Mouse (Mus musculus) neural tube, embryonic 12.5 days (tissue): ENCODE data around the gene Fam151b. TPM values are rescaled to one million over a fixed set of nuclear protein-coding genes. Genes with fewer than 3 reads are reported as not detected.
A peak's percentile ranks its signal among the peaks of the same experiment; 100 is the strongest.

Experiments used
- ATAC-seq: fragments of 200-750 bp; cut with Nextera tagmentation; 2 replicates; pipeline ENCODE4 v1.8.0; 2017; ENCODE audit warnings: low read depth, mild to moderate bottlenecking, moderate TSS enrichment, moderate library complexity; ENCODE audit not compliant: low FRiP score
- H3K27ac ChIP-seq: fragments of 300-500 bp; sonication (generic); 2 replicates; pipeline ENCODE4 v1.5.1; 2016
- H3K27me3 ChIP-seq: fragments of 300-500 bp; sonication (generic); replicated peaks from 2 replicates; pipeline ENCODE4 v1.6.1; 2016; ENCODE audit warnings: mild to moderate bottlenecking
- H3K36me3 ChIP-seq: fragments of 300-500 bp; sonication (generic); 2 replicates; pipeline ENCODE4 v1.6.1; 2016; ENCODE audit warnings: mild to moderate bottlenecking
- H3K4me1 ChIP-seq: fragments of 300-500 bp; sonication (generic); 2 replicates; pipeline ENCODE4 v1.6.1; 2016
- H3K4me2 ChIP-seq: fragments of 300-500 bp; sonication (generic); replicated peaks from 2 replicates; pipeline ENCODE4 v1.6.1; 2016; ENCODE audit warnings: mild to moderate bottlenecking
- H3K4me3 ChIP-seq: fragments of 300-500 bp; sonication (generic); 2 replicates; pipeline ENCODE4 v1.5.1; 2016
- H3K9ac ChIP-seq: fragments of 300-500 bp; sonication (generic); 2 replicates; pipeline ENCODE4 v1.6.1; 2016; ENCODE audit warnings: mild to moderate bottlenecking
- H3K9me3 ChIP-seq: fragments of 300-500 bp; sonication (generic); 2 replicates; pipeline ENCODE4 v1.6.1; 2016; ENCODE audit warnings: mild to moderate bottlenecking
- WGBS: fragments of 180-500 bp; shearing (Covaris S2); methylation state at CpG from one replicate; pipeline ENCODE4 v1.1.7; 2016; 5-methylcytosine and 5-hydroxymethylcytosine counted together
- polyA plus RNA-seq: library from polyadenylated mRNA; unstranded; fragments of >200 nt; fragmentation: Nextera tagmentation; extraction: Ambion mirVana; gene quantifications from 2 replicates; pipeline ENCODE4 v1.2.1, GENCODE M21; 2016

Fam151b gene
- not detected in 2 replicates for polyA plus RNA-seq

GRCm38 (mm10) chr13:92483852-92484463 lies at the start of gene Fam151b:
Gene Fam151b (minus strand): TSS chr13:92484015.
- H3K27me3 ChIP-seq = no peaks in the 10 kb centered on the region
- peak within 1 kb of the TSS; percentile 38 for H3K4me3 ChIP-seq
- H3K9ac ChIP-seq = no peak within 1 kb of the TSS
- H3K4me1 ChIP-seq = no peaks in the 10 kb centered on the region
- H3K36me3 ChIP-seq = no peaks in the 10 kb centered on the region
- H3K9me3 ChIP-seq = no peaks in the 10 kb centered on the region
- H3K4me2 ChIP-seq = peak within 1 kb of the TSS; percentile 67
- WGBS = 7% methylated on average over 19 of the region's 19 CpGs
- no peak within 1 kb of the TSS for H3K27ac ChIP-seq
- ATAC-seq = peak; percentile 100

GRCm38 (mm10) chr13:92532216-92532615 lies 48.4 kb upstream of the Fam151b start:
- H3K27ac ChIP-seq = no peak overlapping the region
- no peak overlapping the region for H3K4me3 ChIP-seq
- no peak for ATAC-seq
- no peaks in the 10 kb centered on the region for H3K9me3 ChIP-seq
- peaks cover 4% of the 10 kb centered on the region; the same call in 1 of the 2 replicates for H3K4me1 ChIP-seq
- H3K36me3 ChIP-seq = no peaks in the 10 kb centered on the region
- 77% methylated on average over 2 of the region's 2 CpGs for WGBS
- no peak overlapping the region for H3K9ac ChIP-seq
- H3K27me3 ChIP-seq = no peaks in the 10 kb centered on the region
- H3K4me2 ChIP-seq = no peak overlapping the region

- 4% methylated on average over 15 of the region's 15 CpGs for WGBS
- peaks cover 4% of the 10 kb centered on the region; the same call in 1 of the 2 replicates for H3K4me1 ChIP-seq
Observed at GRCm38 (mm10) chr13:92531237-92531636, 47.4 kb upstream of the Fam151b start.

GRCm38 (mm10) chr13:92530721-92531211 lies 47.0 kb upstream of the Fam151b start, which contains the start of gene Zfyve16:
Gene Zfyve16 (minus strand): TSS chr13:92530868.
- Histone ChIP-seq H3K27me3 (no peaks in the 10 kb centered on the region), H3K4me2 (peak within 1 kb of the TSS; percentile 63), H3K9me3 (no peaks in the 10 kb centered on the region), H3K27ac (peak within 1 kb of the TSS; percentile 87), H3K9ac (peak within 1 kb of the TSS; percentile 76), H3K36me3 (no peaks in the 10 kb centered on the region), H3K4me1 (peaks cover 4% of the 10 kb centered on the region; the same call in 1 of the 2 replicates), H3K4me3 (peak within 1 kb of the TSS; percentile 56)
- WGBS = under 1% methylated on average over 46 of the region's 46 CpGs
- ATAC-seq = peak; percentile 99

More at GRCm38 (mm10) chr13:92531237-92531636, 47.4 kb upstream of the Fam151b start:
- peak; percentile 22; the same call in 1 of the 2 replicates for ATAC-seq
- no peaks in the 10 kb centered on the region for H3K36me3 ChIP-seq
- H3K27ac ChIP-seq = 0 out of 2 replicates have a peak overlapping the region, but pooled peaks have one; percentile 87
- H3K4me3 ChIP-seq = peak overlapping the region; percentile 56
- no peaks in the 10 kb centered on the region for H3K9me3 ChIP-seq
- peak overlapping the region; percentile 76 for H3K9ac ChIP-seq
- no peaks in the 10 kb centered on the region for H3K27me3 ChIP-seq
- H3K4me2 ChIP-seq = peak overlapping the region; percentile 63

- Histone ChIP-seq H3K4me2 (peak overlapping the region; percentile 63), H3K27ac (peak overlapping the region; percentile 87), H3K4me1 (peaks cover 4% of the 10 kb centered on the region; the same call in 1 of the 2 replicates), H3K9me3 (no peaks in the 10 kb centered on the region), H3K27me3 (no peaks in the 10 kb centered on the region), H3K9ac (peak overlapping the region; percentile 76), H3K36me3 (no peaks in the 10 kb centered on the region), H3K4me3 (peak overlapping the region; percentile 56)
- 4% methylated on average over 47 of the region's 47 CpGs for WGBS
- ATAC-seq = peak; percentile 93
Observed at GRCm38 (mm10) chr13:92529828-92530720, 46.3 kb upstream of the Fam151b start.

GRCm38 (mm10) chr13:92523178-92523813 lies 39.5 kb upstream of the Fam151b start:
- ATAC-seq = no peak
- Histone ChIP-seq H3K36me3 (peaks cover 19% of the 10 kb centered on the region), H3K4me1 (no peaks in the 10 kb centered on the region), H3K27ac (no peak overlapping the region), H3K4me2 (no peak overlapping the region), H3K27me3 (no peaks in the 10 kb centered on the region), H3K9me3 (no peaks in the 10 kb centered on the region), H3K4me3 (no peak overlapping the region), H3K9ac (no peak overlapping the region)
- 88% methylated on average over 5 of the region's 5 CpGs for WGBS

- 91% methylated on average over 12 of the region's 12 CpGs for WGBS
- Histone ChIP-seq H3K4me2 (no peak overlapping the region), H3K9me3 (no peaks in the 10 kb centered on the region), H3K4me1 (no peaks in the 10 kb centered on the region), H3K4me3 (no peak overlapping the region), H3K27ac (no peak overlapping the region), H3K9ac (no peak overlapping the region), H3K27me3 (no peaks in the 10 kb centered on the region), H3K36me3 (peaks cover 23% of the 10 kb centered on the region; the same call in 1 of the 2 replicates)
- no peak for ATAC-seq
Observed at GRCm38 (mm10) chr13:92504871-92505270, 21.1 kb upstream of the Fam151b start.

GRCm38 (mm10) chr13:92491923-92492322 lies 8.1 kb upstream of the Fam151b start:
- no peaks in the 10 kb centered on the region for H3K4me1 ChIP-seq
- no peak for ATAC-seq
- H3K27ac ChIP-seq = no peak overlapping the region
- no peaks in the 10 kb centered on the region for H3K9me3 ChIP-seq
- H3K9ac ChIP-seq = no peak overlapping the region
- WGBS = 87% methylated on average over 1 of the region's 1 CpGs
- H3K4me2 ChIP-seq = no peak overlapping the region
- peaks cover 18% of the 10 kb centered on the region; the same call in 1 of the 2 replicates for H3K36me3 ChIP-seq
- no peak overlapping the region for H3K4me3 ChIP-seq
- no peaks in the 10 kb centered on the region for H3K27me3 ChIP-seq

- 83% methylated on average over 4 of the region's 4 CpGs for WGBS
- ATAC-seq = no peak
Observed at GRCm38 (mm10) chr13:92490817-92491216, 7.0 kb upstream of the Fam151b start.

GRCm38 (mm10) chr13:92483348-92483747 lies 467 bp downstream of the Fam151b start:
- no peak overlapping the region for H3K9ac ChIP-seq
- peak overlapping the region; percentile 38 for H3K4me3 ChIP-seq
- peak; percentile 65 for ATAC-seq
- H3K4me1 ChIP-seq = no peaks in the 10 kb centered on the region
- no peak overlapping the region for H3K27ac ChIP-seq
- H3K9me3 ChIP-seq = no peaks in the 10 kb centered on the region
- no peaks in the 10 kb centered on the region for H3K27me3 ChIP-seq
- no peaks in the 10 kb centered on the region for H3K36me3 ChIP-seq
- WGBS = 9% methylated on average over 3 of the region's 3 CpGs
- H3K4me2 ChIP-seq = peak overlapping the region; percentile 67

More at GRCm38 (mm10) chr13:92490817-92491216, 7.0 kb upstream of the Fam151b start:
- Histone ChIP-seq H3K9me3 (no peaks in the 10 kb centered on the region), H3K4me2 (no peak overlapping the region), H3K4me3 (no peak overlapping the region), H3K9ac (no peak overlapping the region), H3K36me3 (peaks cover 18% of the 10 kb centered on the region; the same call in 1 of the 2 replicates), H3K27ac (no peak overlapping the region), H3K27me3 (no peaks in the 10 kb centered on the region), H3K4me1 (no peaks in the 10 kb centered on the region)

GRCm38 (mm10) chr13:92470151-92470550 lies 13.7 kb downstream of the Fam151b start:
- no peaks in the 10 kb centered on the region for H3K27me3 ChIP-seq
- no peak for ATAC-seq
- peaks cover 13% of the 10 kb centered on the region for H3K36me3 ChIP-seq
- no peak overlapping the region for H3K4me3 ChIP-seq
- no peak overlapping the region for H3K9ac ChIP-seq
- WGBS = 74% methylated on average over 2 of the region's 2 CpGs
- H3K9me3 ChIP-seq = no peaks in the 10 kb centered on the region
- no peaks in the 10 kb centered on the region for H3K4me1 ChIP-seq
- no peak overlapping the region for H3K4me2 ChIP-seq
- H3K27ac ChIP-seq = no peak overlapping the region
